Mouse (Mus musculus) embryonic fibroblast, embryonic 13.5 days (primary cell): ENCODE results near the gene Birc6. TPM values are rescaled to one million over a fixed set of nuclear protein-coding genes. Genes with fewer than 3 reads are reported as not detected.

ENCODE experiments used
- H3K27ac ChIP-seq: 2 replicates; pipeline ENCODE4 v1.5.1; 2012; ENCODE audit warnings: low read length, control low read depth, inconsistent platforms; ENCODE audit not compliant: insufficient read depth
- H3K4me1 ChIP-seq: 2 replicates; pipeline ENCODE4 v1.6.1; 2011; ENCODE audit warnings: low read length; ENCODE audit not compliant: control insufficient read depth, insufficient read depth
- H3K4me3 ChIP-seq: 2 replicates; pipeline ENCODE4 v1.5.1; 2011; ENCODE audit warnings: mild to moderate bottlenecking, control low read depth, low read length; ENCODE audit not compliant: insufficient read depth
- CTCF ChIP-seq: IDR thresholded peaks from 2 replicates; pipeline ENCODE4 v1.5.1; 2011; ENCODE audit warnings: mild to moderate bottlenecking, control low read depth, low read length, moderate library complexity, borderline replicate concordance; ENCODE audit not compliant: insufficient read depth
- POLR2A ChIP-seq: IDR thresholded peaks from 2 replicates; pipeline ENCODE4 v1.6.1; 2011; ENCODE audit warnings: low read depth, mild to moderate bottlenecking, control low read depth, low read length, moderate library complexity
- polyA plus RNA-seq: library from polyadenylated mRNA; stranded (reverse); fragments of >200 nt; gene quantifications from 2 replicates; pipeline ENCODE4 v1.2.4, GENCODE M21; 2011; ENCODE audit warnings: low read depth; ENCODE audit not compliant: missing spikeins, insufficient read length

The Birc6 gene
- polyA plus RNA-seq: 97.3 and 106 TPM in 2 replicates

GRCm38 (mm10) chr17:74527729-74528607 lies at the start of gene Birc6:
Gene Birc6, plus strand, starts transcription at chr17:74528295.
- peak within 1 kb of the TSS; percentile 87 for H3K27ac ChIP-seq
- TF ChIP-seq POLR2A (peak; percentile 88), CTCF (no peak)
- H3K4me3 ChIP-seq: peak within 1 kb of the TSS; percentile 77
- 0 out of 2 replicates have a peak, but pooled peaks cover 6% of the 10 kb centered on the region for H3K4me1 ChIP-seq

- Histone ChIP-seq H3K4me3 (no peak overlapping the region), H3K4me1 (no peaks in the 10 kb centered on the region), H3K27ac (no peak overlapping the region)
- TF ChIP-seq POLR2A: no peak
- TF ChIP-seq CTCF: no peak
Observed at GRCm38 (mm10) chr17:74480361-74481069, 47.6 kb upstream of the Birc6 start.

DNA sequence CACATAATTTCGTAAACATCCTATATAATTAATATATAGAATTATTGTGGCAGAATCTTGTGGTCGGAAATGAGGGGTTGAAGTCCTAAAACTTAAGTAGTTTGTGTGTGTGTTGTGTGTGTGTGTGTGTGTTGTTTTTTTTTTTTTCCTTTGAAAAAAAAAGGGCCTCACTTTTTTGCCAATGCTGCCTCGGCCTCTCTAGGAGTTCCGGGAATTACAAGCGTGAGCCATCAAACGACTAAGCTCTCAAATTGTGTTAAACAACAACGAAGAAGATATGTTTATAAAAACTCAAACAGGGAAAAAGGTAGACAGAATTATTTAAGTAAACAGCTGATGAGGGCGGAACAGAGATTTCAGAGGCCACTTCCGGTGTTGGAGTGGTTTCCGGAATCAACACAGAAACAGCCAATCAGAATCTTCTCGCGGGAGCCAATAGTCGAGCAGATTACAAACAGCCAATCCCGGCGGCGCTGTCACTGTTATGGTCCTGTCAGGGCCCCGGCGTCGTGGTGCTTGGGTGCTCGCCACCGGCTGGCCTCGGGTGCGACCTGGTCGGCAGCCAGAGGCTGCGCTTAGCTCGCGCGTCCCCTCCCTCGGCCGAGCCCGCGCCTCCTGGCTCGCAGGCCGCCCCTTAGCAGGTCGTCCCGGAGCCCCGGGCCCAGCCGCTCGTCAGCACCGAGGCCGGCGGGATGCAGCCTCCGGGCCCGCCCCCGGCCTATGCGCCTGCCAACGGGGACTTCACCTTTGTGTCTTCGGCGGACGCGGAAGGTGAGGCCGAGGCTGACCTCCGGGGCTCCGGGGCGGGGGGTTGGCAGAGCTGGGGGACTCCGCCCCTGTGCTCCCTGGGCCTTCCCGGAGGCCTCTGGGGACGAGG lies 38.8 kb upstream of the Birc6 start, which contains the start of gene Yipf4:
Gene Yipf4 (plus strand): TSS at position 470 of the 877 bp plus-strand sequence.
- Histone ChIP-seq H3K4me1 (no peaks in the 10 kb centered on the region), H3K27ac (no peak within 1 kb of the TSS; the same call in 1 of the 2 replicates), H3K4me3 (peak within 1 kb of the TSS; percentile 97)
- TF ChIP-seq POLR2A (peak; percentile 57), CTCF (no peak)

- peak overlapping the region; percentile 97 for H3K4me3 ChIP-seq
- no peaks in the 10 kb centered on the region for H3K4me1 ChIP-seq
- TF ChIP-seq POLR2A (no peak), CTCF (no peak)
- H3K27ac ChIP-seq: no peak overlapping the region
Observed at GRCm38 (mm10) chr17:74489901-74490220, 38.2 kb upstream of the Birc6 start.

GRCm38 (mm10) chr17:74491565-74491964 lies 36.5 kb upstream of the Birc6 start:
- H3K4me1 ChIP-seq: no peaks in the 10 kb centered on the region
- H3K27ac ChIP-seq: no peak overlapping the region
- TF ChIP-seq POLR2A (no peak), CTCF (no peak)
- H3K4me3 ChIP-seq: no peak overlapping the region

DNA sequence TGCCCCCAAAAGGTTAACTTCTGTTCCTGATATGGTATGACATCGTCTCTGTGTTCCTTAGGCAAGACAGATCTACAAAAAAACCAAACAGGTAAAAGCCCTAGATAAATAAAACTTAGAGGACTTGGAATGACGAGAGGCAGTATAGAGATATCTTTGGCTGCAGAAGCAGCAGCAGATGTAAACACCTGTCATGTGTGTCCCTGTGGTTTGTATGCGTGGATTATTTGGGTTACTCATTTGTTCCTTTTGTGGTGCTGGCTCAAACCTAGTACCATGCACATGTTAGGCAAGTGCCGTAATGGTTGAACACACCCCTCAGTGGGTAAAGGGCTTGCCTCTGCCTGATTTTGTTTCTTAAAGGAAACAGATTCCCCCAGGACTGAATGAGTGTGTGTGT lies 27.9 kb upstream of the Birc6 start:
- no peak overlapping the region for H3K4me3 ChIP-seq
- no peak for TF ChIP-seq CTCF

DNA sequence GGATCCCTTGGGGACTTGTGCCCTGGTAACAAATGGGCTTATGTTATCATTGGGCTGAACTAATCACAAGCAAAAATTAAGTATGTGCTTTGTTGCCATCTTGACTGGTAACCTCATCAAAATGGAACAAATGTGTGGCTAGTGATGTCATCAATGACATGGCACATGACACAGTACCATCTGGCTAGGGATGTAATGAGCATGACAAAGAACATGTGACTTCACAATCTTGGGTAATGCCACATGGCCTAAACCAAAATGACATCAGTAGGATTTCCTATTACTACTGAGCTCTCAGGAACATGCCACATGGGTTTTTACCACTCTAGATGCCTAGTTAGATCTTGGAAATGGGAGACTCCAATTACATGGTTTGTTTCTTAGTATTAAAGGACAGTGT lies 27.0 kb upstream of the Birc6 start:
- H3K4me1 ChIP-seq: no peaks in the 10 kb centered on the region
- H3K27ac ChIP-seq: no peak overlapping the region
- H3K4me3 ChIP-seq: no peak overlapping the region
- TF ChIP-seq POLR2A (no peak), CTCF (no peak)

More for the DNA sequence above, 27.9 kb upstream of the Birc6 start:
- H3K27ac ChIP-seq: no peak overlapping the region
- H3K4me1 ChIP-seq: no peaks in the 10 kb centered on the region

GRCm38 (mm10) chr17:74507934-74508333 lies 20.2 kb upstream of the Birc6 start:
- H3K27ac ChIP-seq: no peak overlapping the region
- H3K4me1 ChIP-seq: no peaks in the 10 kb centered on the region
- no peak overlapping the region for H3K4me3 ChIP-seq
- TF ChIP-seq POLR2A: no peak
- TF ChIP-seq CTCF: no peak

DNA sequence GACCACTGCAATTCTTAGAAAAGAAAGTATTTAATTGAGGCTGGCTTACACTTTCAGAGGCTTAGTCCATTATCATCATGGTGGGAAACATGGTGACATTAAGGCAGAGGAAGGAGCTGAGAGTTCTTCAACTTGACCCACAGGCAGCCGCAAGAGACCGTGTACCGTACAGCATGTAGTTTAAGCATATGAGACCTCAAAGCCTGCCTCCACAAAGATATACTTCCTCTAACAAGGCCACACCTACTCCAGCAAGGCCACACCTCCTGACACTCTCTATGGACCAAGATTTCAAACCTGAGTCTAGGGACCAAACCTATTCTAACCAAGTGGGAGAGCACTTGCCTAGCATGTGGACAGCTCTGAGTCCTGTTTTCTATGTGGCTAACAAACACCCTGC lies 19.5 kb upstream of the Birc6 start:
- H3K4me3 ChIP-seq: no peak overlapping the region
- H3K27ac ChIP-seq: no peak overlapping the region
- H3K4me1 ChIP-seq: no peaks in the 10 kb centered on the region
- TF ChIP-seq CTCF (no peak), POLR2A (no peak)
